Mouse (Mus musculus): ENCODE results near the gene Gm11627.
"Not testable (repeated sequence)": the region's sequence is repeated elsewhere in the genome, so short reads cannot be mapped to it uniquely, and the experiment has no call there.

Gm11627 gene

GRCm38 (mm10) chr11:102558704-102559103 is 20.6 kb downstream of the Gm11627 start:
- no peak for DNase-seq

DNA sequence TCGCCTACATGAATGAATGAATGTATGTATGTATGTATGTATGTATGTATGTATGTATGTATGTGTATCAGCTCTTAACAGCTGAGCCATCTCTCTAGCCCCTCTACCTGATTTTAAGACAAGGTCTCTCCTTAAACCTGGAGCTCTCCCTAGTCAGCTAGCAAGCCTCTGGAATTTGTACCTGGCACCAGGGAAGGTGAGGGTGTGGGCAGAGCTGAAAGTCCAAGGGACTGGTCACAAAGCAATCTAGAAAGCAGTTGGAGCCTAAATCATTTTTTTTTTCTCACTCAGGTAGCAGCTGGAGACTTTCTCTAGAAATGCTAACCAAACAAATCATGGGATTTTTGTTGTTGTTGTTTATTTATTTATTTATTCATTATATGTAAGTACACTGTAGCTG is 21.9 kb downstream of the Gm11627 start:
- peak; percentile 19 for DNase-seq

GRCm38 (mm10) chr11:102556716-102557074 is 22.6 kb downstream of the Gm11627 start:
- DNase-seq, result no peak

- peak; percentile 96 for DNase-seq
Measured at GRCm38 (mm10) chr11:102556031-102556715, 23.1 kb downstream of the Gm11627 start, which contains the start of gene Gpatch8. Gene Gpatch8 (minus strand): TSS chr11:102556392.

GRCm38 (mm10) chr11:102555400-102556030 is 23.7 kb downstream of the Gm11627 start:
- no peak for DNase-seq

GRCm38 (mm10) chr11:102552051-102552450 is 27.2 kb downstream of the Gm11627 start:
- no peak for DNase-seq

DNA sequence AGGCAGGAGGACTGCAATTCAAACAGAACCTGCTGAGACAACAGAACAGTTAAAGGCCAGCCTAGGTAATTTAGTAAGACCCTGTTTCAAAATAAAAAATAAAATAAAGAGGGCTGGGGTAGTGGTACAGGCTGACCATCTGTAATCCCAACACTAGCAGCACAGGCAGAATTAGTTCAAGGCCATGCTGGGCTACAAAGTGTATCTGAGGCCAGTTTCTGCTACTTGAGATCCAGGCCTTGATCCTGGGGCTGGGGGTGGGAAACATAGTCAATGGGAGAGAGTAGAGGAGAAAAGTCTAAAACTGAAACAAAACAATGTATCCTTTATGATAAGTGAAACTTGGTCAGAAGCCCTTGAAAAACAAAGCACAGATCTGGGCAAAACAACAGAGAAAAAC is 28.1 kb downstream of the Gm11627 start:
- no peak for DNase-seq

DNA sequence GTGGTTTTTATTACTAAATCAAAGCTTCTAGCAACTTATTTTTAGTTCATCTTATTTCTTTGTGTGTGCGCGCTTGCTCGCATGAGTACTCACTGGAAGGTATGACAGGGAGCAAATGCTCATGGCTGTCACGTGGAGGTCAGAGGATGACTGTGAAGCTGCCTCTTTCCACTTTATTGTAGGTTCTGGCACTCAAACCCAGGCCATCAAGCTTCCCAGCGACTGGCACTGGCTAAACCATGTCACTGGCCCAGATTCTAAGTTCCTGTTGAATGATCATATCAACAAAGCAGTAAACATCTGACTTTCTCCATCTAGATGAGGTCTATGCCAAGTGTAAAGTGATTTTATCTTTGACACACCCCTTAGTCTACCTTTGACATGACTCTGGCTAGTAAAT is 37.8 kb downstream of the Gm11627 start:
- no peak for DNase-seq

DNA sequence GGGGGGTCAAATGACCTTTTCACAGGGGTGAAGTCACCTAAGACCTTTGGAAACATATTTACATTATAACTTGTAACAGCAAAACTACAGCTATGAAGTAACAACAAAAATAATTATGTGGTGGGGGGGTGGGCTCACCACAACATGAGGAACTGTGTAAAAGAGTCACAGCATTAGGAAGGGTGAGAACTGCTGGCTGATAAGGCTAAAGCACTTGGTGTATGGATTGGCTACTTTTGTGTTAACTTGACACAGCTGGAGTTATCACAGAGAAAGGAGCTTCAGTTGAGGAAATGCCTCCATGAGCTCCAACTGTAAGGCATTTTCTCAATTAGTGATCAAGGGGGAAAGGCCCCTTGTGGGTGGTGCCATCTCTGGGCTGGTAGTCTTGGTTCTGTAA is 39.0 kb downstream of the Gm11627 start:
- DNase-seq, result not testable (repeated sequence)

DNA sequence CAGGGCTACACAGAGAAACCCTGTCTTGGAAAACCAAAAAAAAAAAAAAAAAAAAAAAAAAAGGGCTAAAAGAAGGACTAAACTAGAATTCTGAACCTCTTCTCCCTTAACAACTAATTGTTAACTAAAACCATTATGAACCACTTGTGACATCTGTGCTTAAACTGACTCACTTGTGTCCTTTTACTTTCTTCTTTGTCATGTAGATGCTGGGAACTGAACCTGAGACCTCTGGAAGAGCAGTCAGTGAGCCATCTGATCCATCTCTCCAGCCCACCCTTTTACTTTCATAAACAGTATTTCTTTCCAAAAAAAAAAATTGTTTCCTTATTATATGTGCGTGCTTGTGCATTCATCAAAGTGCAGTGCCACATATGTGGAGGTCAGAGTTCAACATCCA is 39.6 kb downstream of the Gm11627 start:
- no peak for DNase-seq

GRCm38 (mm10) chr11:102536210-102536609 is 43.1 kb downstream of the Gm11627 start:
- no peak for DNase-seq

DNA sequence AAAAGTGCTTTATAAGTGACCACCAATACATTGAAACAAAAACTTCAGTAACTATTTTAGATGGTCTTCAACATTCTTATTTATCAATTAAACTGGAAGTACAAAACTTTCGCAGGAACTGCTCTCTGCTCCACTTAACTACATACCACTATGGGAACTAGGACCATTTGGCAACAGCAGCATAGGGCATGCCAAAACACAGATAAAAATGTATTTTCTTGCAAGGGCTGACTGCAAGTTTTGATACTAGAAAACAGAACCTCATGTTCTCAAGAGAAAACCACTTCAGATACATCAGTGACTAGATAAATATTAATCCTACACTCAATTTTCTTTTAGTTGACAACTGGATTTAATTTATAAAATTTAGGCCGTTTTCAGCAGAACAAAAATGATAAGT is 45.2 kb downstream of the Gm11627 start:
- DNase-seq, result no peak

GRCm38 (mm10) chr11:102531425-102531824 is 47.8 kb downstream of the Gm11627 start:
- DNase-seq, result no peak
